Mouse (Mus musculus): ENCODE data around the gene Dcaf17. TPM values are rescaled to one million over a fixed set of nuclear protein-coding genes. Genes with fewer than 3 reads are reported as not detected.

The Dcaf17 gene
- total and polyA plus RNA-seq, 3 experiments: 15.6 to 28.1 (median 22.7) TPM

- in situ Hi-C loops (cut with MboI; ENCODE audit: low pct_ligation_motif_present, low pct_unique_long_range_greater_than_20kb, low sequenced_read_pairs): no loop called here
- no peaks in the 10 kb centered on the region for H3K27me3 ChIP-seq (replicated peaks)
- no peaks in the 10 kb centered on the region for H3K9me3 ChIP-seq (replicated peaks; ENCODE audit: low read length)
- no peaks in the 10 kb centered on the region for H3K79me2 ChIP-seq (replicated peaks; ENCODE audit: control insufficient read depth, extremely low read depth, insufficient read depth, poor library complexity, severe bottlenecking)
- no peak for DNase-seq (ENCODE audit: extremely low read depth)
- dilution Hi-C loops (cut with MboI; ENCODE audit: extremely low pct_ligation_motif_present, extremely low pct_unique_long_range_greater_than_20kb, low sequenced_read_pairs): no loop called here
- TF ChIP-seq ZMIZ1 (IDR thresholded peaks at IDR 0.05; ENCODE audit: low read depth, low read length): no peak
- TF ChIP-seq JUN (IDR thresholded peaks at IDR 0.05; ENCODE audit: insufficient read depth, low read depth, low read length): no peak
- no peak overlapping the region for H3K9ac ChIP-seq (ENCODE audit: insufficient read depth, low read depth)
- H3K36me3 ChIP-seq (replicated peaks in 1 of 2; ENCODE audit: control insufficient read depth in 1 of 2, insufficient read depth in 1 of 2, low read length in 1 of 2): peaks cover 20 to 78% of the 10 kb centered on the region in 2 experiments
- no peak overlapping the region for H3K4me2 ChIP-seq (ENCODE audit: insufficient read depth, low read depth, poor library complexity, severe bottlenecking)
- H3K4me3 ChIP-seq (replicated peaks in 1 of 3; ENCODE audit: low read depth in 2 of 3, low read length in 2 of 3, poor library complexity in 1 of 3): no peak overlapping the region
- no peak overlapping the region for H3K27ac ChIP-seq (ENCODE audit: insufficient read depth, low read depth)
- H3K4me1 ChIP-seq (ENCODE audit: control insufficient read depth in 1 of 2, insufficient read depth in 2 of 2): no peaks in the 10 kb centered on the region
Measured at GRCm38 (mm10) chr2:71082416-71082815, 27.3 kb downstream of the Dcaf17 start.

- Histone ChIP-seq H3K79me2 (replicated peaks; ENCODE audit: control insufficient read depth, extremely low read depth, insufficient read depth, poor library complexity, severe bottlenecking) (no peaks in the 10 kb centered on the region), H3K9me3 (replicated peaks; ENCODE audit: low read length) (no peaks in the 10 kb centered on the region), H3K4me2 (ENCODE audit: insufficient read depth, low read depth, poor library complexity, severe bottlenecking) (no peak overlapping the region), H3K36me3 (replicated peaks in 1 of 2; ENCODE audit: control insufficient read depth in 1 of 2, insufficient read depth in 1 of 2, low read length in 1 of 2) (peaks cover 25 to 80% of the 10 kb centered on the region in 2 experiments), H3K4me1 (ENCODE audit: control insufficient read depth in 1 of 2, insufficient read depth in 2 of 2) (no peaks in the 10 kb centered on the region), H3K9ac (ENCODE audit: insufficient read depth, low read depth) (no peak overlapping the region), H3K27ac (ENCODE audit: insufficient read depth, low read depth) (no peak overlapping the region), H3K4me3 (replicated peaks in 1 of 3; ENCODE audit: low read depth in 2 of 3, low read length in 2 of 3, poor library complexity in 1 of 3) (no peak overlapping the region), H3K27me3 (replicated peaks) (no peaks in the 10 kb centered on the region)
- no peak for DNase-seq (ENCODE audit: extremely low read depth)
- in situ Hi-C loops (cut with MboI; ENCODE audit: low pct_ligation_motif_present, low pct_unique_long_range_greater_than_20kb, low sequenced_read_pairs): no loop called here
- no peak for TF ChIP-seq NELFE (IDR thresholded peaks at IDR 0.05; ENCODE audit: low read depth, low read length)
- TF ChIP-seq TCF12 (IDR thresholded peaks at IDR 0.05; ENCODE audit: low read depth, low read length): no peak
- TF ChIP-seq ETS1 (conservative IDR thresholded peaks at IDR 0.05; ENCODE audit: low read depth, low read length): no peak
- TF ChIP-seq CHD1 (IDR thresholded peaks at IDR 0.05; ENCODE audit: low read depth, low read length): no peak
- no peak for TF ChIP-seq CTCF (conservative IDR thresholded peaks at IDR 0.05 in 1 of 2, IDR thresholded peaks at IDR 0.05 in 1 of 2; ENCODE audit: low read depth in 2 of 2, low read length in 2 of 2)
- TF ChIP-seq GABPA (IDR thresholded peaks at IDR 0.05; ENCODE audit: insufficient replicate concordance, low read depth, low read length): no peak
- no peak for TF ChIP-seq CHD2 (IDR thresholded peaks at IDR 0.05; ENCODE audit: low read length)
- no peak for TF ChIP-seq SMC3 (IDR thresholded peaks at IDR 0.05; ENCODE audit: low read depth, low read length)
- no peak for TF ChIP-seq SIN3A (IDR thresholded peaks at IDR 0.05; ENCODE audit: low read length)
- no peak for TF ChIP-seq ZKSCAN1 (IDR thresholded peaks at IDR 0.05; ENCODE audit: borderline replicate concordance, low read depth, low read length)
- TF ChIP-seq RCOR1 (conservative IDR thresholded peaks at IDR 0.05; ENCODE audit: low read depth, low read length): no peak
- TF ChIP-seq MYC (IDR thresholded peaks at IDR 0.05; ENCODE audit: low read depth, low read length): no peak
- no peak for TF ChIP-seq ZNF384 (IDR thresholded peaks at IDR 0.05; ENCODE audit: low read depth, low read length)
- no peak for TF ChIP-seq UBTF (IDR thresholded peaks at IDR 0.05; ENCODE audit: low read depth, low read length)
- TF ChIP-seq USF2 (conservative IDR thresholded peaks at IDR 0.05; ENCODE audit: low read depth, low read length): no peak
- no peak for TF ChIP-seq MXI1 (IDR thresholded peaks at IDR 0.05; ENCODE audit: low read depth, low read length)
- TF ChIP-seq MAFK (IDR thresholded peaks at IDR 0.05; ENCODE audit: insufficient replicate concordance, low read length): no peak
- dilution Hi-C loops (cut with MboI; ENCODE audit: extremely low pct_ligation_motif_present, extremely low pct_unique_long_range_greater_than_20kb, low sequenced_read_pairs): no loop called here
Measured at GRCm38 (mm10) chr2:71083454-71084193, 28.5 kb downstream of the Dcaf17 start.
